Mouse (Mus musculus): ENCODE data around the gene Setd1a.

Setd1a gene

GRCm38 (mm10) chr7:127800435-127801009 is 24.1 kb downstream of the Setd1a start, which contains the start of gene Hsd3b7:
Gene Hsd3b7 (plus strand): TSS chr7:127800604.
- DNase-seq, result peak; percentile 85

DNA sequence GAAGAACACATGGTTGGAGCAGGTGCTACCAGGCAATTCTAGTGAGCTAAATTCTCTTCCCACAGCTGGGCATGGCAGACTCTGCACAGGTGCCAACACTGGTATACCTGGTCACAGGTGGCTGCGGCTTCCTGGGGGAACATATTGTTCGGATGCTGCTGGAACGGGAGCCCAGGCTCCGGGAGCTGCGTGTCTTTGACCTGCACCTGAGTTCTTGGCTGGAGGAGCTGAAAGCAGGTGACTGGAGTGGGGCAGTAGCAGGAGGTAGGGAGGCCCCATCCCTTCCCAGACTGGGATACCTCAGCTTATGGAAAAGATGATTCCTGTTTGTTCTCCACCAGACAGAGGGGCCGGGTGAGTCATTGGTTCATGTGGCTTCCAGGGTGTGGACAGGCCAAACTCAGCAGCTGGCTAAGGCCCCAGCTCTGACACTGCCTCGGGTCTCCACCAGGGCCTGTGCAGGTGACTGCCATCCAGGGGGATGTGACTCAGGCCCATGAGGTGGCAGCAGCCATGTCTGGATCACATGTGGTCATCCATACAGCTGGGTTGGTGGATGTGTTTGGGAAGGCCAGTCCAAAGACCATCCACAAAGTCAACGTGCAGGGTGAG is 24.6 kb downstream of the Setd1a start:
- no peak for DNase-seq

- peak; percentile 79 for DNase-seq
These were observed 25.8 kb downstream of the Setd1a start for GRCm38 (mm10) chr7:127802313-127802712.

- DNase-seq, result no peak
These were observed 32.4 kb downstream of the Setd1a start for GRCm38 (mm10) chr7:127808821-127809220.

DNA sequence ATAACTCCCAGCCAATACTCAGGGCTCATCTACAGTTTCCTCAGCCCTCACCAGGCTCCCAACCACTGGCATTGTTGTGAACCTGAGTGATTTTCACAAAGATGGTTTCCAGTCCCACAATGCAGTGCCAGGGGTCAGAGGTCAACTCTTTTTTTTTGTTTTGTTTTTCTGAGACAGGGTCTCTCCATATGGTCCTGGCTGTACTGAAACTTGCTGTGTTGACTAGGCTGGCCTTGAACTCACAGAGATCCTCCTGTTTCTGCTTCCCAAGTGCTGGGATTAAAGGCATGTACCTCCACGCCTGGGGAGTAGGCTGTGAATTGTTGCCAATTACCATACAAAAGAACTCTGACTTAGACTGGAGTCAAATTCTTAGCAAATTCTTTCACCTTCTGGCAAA is 33.4 kb downstream of the Setd1a start:
- no peak for DNase-seq

- DNase-seq, result no peak
These were observed 34.2 kb downstream of the Setd1a start for GRCm38 (mm10) chr7:127810650-127811049.

DNA sequence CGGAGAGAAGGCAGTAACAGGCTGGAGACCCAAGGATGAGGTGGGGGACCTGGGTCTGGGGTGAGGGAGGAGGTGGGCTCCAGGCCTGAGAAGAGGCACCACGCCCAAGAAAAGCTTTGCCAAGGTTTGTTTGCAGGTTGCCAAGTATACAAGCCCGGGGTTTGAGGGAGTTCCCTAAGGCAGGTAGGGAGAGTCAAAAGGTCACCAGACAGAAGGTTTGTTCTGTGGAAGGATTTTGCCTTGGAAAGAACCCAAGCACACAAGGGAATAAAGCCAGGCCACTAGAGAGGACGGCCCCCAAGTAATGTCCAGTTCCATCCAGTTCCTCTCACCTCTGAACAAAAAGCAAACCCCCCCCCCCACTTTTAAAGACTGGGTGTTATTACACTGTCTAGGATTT is 34.8 kb downstream of the Setd1a start:
- no peak for DNase-seq

GRCm38 (mm10) chr7:127812292-127812691 is 35.8 kb downstream of the Setd1a start:
- no peak for DNase-seq

DNA sequence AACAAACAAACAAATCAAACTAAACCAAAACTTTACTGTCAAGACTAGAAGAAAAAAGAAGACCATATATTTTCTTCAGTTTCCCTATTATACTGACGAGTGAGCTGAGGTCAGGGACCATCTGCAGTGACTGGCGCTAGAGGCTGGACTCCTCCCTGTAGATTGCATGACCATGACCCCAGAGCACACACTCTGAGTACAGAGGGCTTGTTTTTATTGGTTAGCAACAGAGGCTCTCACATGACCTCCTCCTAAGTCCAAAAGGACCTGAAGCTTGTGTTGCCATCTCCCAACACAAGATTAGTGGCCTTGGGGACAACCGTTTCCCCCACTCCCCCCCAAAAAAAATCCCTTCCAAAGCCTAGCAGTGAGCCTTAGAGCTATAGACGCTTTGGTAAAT is 37.4 kb downstream of the Setd1a start:
- DNase-seq, result no peak

GRCm38 (mm10) chr7:127814241-127814921 is 37.9 kb downstream of the Setd1a start:
- peak; percentile 94 for DNase-seq

DNA sequence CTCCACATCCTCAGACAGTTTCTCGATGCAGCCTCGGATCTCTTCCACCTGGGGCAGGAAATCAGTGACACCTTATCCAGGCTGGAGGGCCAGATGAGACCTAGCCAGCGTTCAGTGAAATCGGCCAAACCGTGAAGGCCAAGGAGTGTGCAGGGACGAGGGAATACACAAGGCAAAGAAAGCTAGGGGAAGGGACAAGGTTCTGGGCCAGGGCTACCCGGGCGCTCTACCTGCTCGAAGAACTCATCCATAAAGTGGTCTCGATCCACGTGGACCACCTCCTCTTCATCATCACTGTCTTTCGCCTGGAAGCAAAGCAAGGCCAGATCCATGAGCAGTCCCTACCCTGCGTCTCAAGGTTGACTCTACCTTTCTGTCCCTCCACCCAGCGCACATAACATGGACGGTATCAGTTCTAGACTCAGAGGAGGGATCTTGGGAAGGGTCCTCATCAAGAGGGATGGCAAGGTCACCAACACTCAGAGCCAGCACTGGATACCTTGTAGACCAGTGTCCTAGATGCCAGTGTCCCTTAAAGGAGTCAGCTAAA is 38.7 kb downstream of the Setd1a start:
- no peak for DNase-seq

- no peak for DNase-seq
These were observed 39.7 kb downstream of the Setd1a start for GRCm38 (mm10) chr7:127815954-127816821.

GRCm38 (mm10) chr7:127817053-127817452 is 40.6 kb downstream of the Setd1a start:
- DNase-seq, result no peak

DNA sequence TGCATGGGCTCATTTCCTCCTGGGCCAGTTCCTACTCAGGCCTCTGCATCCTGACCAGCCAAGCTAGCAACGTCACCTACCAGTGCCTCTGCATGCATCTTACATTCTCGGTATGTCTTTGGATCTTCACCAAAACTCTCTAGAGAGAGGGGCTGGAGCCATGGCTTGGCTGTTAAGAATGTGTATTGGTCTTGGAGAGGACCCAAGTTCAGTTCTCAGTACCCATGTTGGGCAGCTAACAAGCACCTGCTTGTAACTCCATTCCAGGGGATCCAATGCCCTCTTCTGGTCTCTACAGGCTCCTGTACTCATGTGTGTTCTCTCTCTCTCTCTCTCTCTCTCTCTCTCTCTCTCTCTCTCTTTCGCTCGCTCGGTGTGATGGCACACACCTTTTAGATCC is 41.3 kb downstream of the Setd1a start:
- no peak for DNase-seq

DNA sequence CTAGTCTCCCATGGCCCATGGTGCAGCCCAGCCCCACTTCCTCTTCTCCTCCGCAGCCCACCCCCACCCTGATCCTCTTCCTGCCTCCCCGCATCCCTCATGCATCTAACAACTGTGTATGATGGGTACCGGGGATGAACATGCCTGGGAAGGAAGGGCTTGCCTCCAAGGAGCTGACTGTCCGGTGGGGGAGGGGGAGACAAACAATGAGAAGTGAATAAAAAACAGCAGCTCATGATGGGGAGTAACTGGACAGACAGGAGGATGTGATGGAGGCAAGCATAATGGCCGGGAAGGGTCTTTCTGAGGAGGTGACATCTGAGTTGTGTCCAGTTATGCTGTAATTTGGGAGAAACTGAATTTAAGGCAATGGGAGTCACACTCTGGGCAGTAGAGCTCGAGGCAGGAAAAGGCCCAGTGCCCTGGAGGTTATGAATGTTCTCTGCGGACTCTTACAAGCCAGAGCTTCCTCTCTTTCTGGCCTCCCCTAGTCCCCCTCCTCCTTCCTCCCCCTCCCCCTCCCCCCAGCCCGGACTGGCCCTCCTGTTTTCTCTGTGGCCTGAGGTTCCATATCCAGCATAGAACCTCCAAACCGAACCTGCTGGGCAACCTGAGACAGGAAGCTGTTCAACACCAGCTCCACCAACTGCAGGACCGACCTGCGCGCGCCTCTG is 44.5 kb downstream of the Setd1a start:
- DNase-seq, result no peak

DNA sequence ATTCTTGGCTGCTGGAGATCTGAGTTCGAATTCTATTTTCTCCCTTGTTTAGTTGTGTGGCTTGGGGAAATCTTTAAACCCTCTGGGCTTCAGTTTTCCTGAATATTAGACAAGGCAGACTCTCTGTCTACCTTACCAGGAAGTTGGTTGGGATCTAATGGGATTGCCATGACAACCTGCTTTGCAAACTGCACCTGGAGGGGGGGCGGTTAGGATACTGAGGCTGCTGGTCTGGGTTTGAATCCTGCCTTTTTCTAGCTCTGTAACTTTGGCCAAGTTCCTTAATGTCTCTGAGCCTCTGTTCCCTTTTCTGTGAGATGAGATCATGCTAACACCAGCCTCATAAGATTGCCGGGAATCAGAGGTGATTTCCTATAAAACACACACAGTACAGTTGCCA is 46.0 kb downstream of the Setd1a start:
- no peak for DNase-seq

DNA sequence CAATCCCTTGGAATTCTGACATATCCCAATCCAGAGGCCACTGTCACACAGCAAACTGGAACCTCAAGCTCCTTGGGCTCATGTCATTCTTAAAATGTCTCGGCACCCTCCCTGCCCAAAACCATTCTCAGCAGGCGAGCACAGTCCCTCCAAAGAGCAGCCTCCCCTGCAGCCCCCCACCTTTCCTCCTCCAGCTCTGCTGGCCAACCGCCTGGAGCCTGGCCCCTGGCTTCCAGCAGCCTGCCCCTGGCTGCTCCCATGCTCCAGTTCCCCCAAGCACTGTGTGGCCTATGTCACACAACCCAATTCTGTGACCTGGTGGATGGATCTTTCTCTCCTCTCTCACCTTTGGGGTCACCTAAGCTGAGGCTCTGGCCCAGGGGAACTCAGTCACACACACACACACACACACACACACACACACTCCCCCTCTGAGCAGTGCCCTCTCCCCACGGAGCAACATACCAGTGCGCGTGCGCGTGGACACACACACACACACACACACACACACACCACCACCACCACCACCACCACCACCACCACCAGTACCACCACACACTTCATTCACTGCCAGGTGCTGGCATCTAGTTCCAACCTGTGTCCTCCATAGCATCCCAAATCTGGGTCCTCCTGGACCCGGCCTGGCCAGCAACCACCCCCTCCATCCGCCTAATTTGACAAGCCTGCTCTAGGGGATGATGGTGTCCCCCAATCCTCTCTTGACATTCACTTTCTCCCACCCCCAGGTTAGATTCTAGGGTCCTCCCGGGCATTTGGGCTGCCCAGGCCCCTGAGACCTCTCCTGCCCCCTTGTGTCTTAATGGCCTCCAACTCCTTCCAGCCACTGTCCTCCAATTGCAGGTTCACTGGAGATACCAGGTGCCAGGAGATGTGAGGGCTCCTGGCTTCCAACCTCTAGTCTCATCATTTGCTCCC is 47.0 kb downstream of the Setd1a start:
- peak; percentile 60 for DNase-seq

DNA sequence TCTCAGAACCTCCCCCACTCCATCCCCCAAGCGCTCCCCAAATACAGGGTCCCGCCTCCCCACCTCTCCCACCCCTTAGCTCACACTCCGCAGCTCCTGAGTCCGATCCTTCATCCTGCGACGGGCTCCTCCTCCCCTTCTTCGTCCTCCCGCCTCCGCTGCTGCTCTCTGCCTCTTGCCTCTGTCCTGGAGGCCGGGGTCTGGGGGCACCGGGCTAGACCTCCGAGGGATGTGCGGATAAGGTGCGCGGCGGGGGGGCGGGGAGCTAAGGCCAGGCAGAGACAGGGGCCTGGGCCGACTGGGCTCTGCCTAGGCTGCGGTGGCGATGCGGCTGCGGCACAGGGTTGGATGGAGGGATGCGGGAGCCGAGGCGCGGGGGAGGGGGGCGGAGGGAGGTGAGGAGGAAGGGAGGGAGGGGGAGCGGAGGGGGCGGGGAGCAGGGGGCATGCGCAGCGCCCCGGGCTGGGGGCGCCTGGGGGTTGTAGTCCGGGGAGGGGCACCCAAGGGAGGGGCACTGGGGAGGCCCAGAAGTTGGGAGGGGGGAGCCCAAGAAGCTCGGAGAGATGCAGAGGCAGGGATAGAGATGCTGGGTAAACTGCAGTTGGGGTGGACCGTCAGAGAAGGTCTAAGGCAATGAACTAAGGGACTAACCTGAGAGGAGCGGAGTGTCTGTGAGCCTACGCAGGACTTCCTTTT is 47.9 kb downstream of the Setd1a start, which contains the start of the genes Stx4a and Stx1b:
Gene Stx4a (plus strand): TSS at position 119 of the 696 bp plus-strand sequence.
Gene Stx1b (minus strand): TSS at position 374 of the 696 bp plus-strand sequence.
- DNase-seq, result peak; percentile 76

- DNase-seq, result no peak
These were observed 59.1 kb downstream of the Setd1a start for GRCm38 (mm10) chr7:127835550-127835949.

- DNase-seq, result no peak
These were observed 61.0 kb downstream of the Setd1a start for GRCm38 (mm10) chr7:127837473-127837872.

All from cerebellum, adult 11 months (tissue).